In the genomic region with DNA sequence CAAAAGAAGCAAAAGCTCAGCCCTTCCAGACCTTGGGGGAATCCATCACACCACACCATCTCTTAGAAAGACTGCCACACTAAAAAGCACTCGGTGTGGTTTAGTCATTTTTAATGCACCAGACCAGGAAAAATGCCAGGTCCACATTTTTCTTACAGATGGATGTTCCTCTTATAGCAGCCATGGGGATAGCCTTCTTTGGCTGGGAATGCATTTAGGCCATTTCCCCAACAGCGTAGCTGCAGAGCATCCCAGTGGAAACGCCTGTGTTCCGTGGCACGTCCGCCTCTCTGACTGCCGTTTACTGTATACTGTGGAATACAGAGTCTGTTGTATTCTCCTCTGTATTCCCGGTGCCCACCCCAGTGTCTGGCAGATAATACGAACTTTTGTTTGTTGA, we compare ENCODE assay signal across 16 mouse cellular contexts. TPM values are rescaled to one million over a fixed set of nuclear protein-coding genes. Genes with fewer than 3 reads are reported as not detected.
DNase-seq lines count a peak whose midpoint lies in the region; ATAC-seq and TF ChIP-seq lines count a peak whose summit lies in the region.
"Had no signal": no experiment of that assay in that cellular context is flagged by ENCODE, and none has a peak within 500 bp of the region (broad histone marks: within the 10 kb centered on the region; RNA-seq: fewer than 3 reads in every experiment).

No protein-coding gene starts in this region.

- no peak for TF ChIP-seq CTCF in heart, adult 2 months (IDR thresholded peaks at IDR 0.05)

- H3K9ac ChIP-seq in heart, adult 2 months (ENCODE audit: low read depth, low read length), result no peak overlapping the region
- no peak overlapping the region for H3K9ac ChIP-seq in neural tube, embryonic 11.5 days (ENCODE audit: low read length)
- H3K9ac ChIP-seq: lung, embryonic 15.5 days had no signal

- H3K9me3 ChIP-seq in neural tube, embryonic 11.5 days (ENCODE audit: control insufficient read depth, low read length), result no peaks in the 10 kb centered on the region
- H3K9me3 ChIP-seq: lung, embryonic 15.5 days had no signal

- ATAC-seq in neural tube, embryonic 11.5 days (ENCODE audit: insufficient read depth, low FRiP score, low TSS enrichment), result no peak
- ATAC-seq: forebrain, embryonic 16.5 days; intestine, postnatal 0 days; Patski had no signal

- intact Hi-C loops in heart, adult 2 months (cut with DNase I), result no loop called here
- intact Hi-C loops in left cerebral cortex, postnatal 25 days (cut with DNase I), result no loop called here

- H3K27me3 ChIP-seq in heart, adult 2 months (ENCODE audit: control insufficient read depth, insufficient read depth, low read length), result no peaks in the 10 kb centered on the region
- no peaks in the 10 kb centered on the region for H3K27me3 ChIP-seq in neural tube, embryonic 11.5 days (ENCODE audit: control insufficient read depth, insufficient read depth, low read length)
- H3K27me3 ChIP-seq: CH12.LX; lung, embryonic 15.5 days; Patski had no signal

- no peak overlapping the region for H3K4me2 ChIP-seq in neural tube, embryonic 11.5 days (ENCODE audit: low read depth)
- H3K4me2 ChIP-seq: lung, embryonic 15.5 days had no signal

- no peak overlapping the region for H3K27ac ChIP-seq in heart, adult 2 months
- H3K27ac ChIP-seq in neural tube, embryonic 11.5 days (ENCODE audit: low read depth, low read length), result no peak overlapping the region
- H3K27ac ChIP-seq: lung, embryonic 15.5 days had no signal

- WGBS in heart, adult 2 months, result 79% methylated on average over 9 of the region's 9 CpGs
- 84% methylated on average over 9 of the region's 9 CpGs for WGBS in neural tube, embryonic 11.5 days

- no peak for TF ChIP-seq POLR2A in heart, adult 2 months (IDR thresholded peaks at IDR 0.05; ENCODE audit: insufficient read depth, low read depth, low read length)

- TF ChIP-seq EP300 in heart, adult 2 months (IDR thresholded peaks at IDR 0.05; ENCODE audit: insufficient read depth, low read depth, low read length), result no peak

- DNase-seq in heart, adult 11 months, result peak; percentile 27
- DNase-seq in heart, adult 2 months, result no peak
- peak; percentile 23 for DNase-seq in neural tube, embryonic 11.5 days (ENCODE audit: low spot score)
- DNase-seq in neural tube, embryonic 10.5 days (ENCODE audit: extremely low spot score, low spot score), result no peak
- peak; percentile 17 to 89 for DNase-seq in left cerebral cortex, postnatal 25 days (ENCODE audit: low spot score in 2 of 2)
- DNase-seq in telencephalon, adult 2 months (ENCODE audit: low read depth, low spot score), result peak; percentile 51
- no peak for DNase-seq in spleen, postnatal 10 days (ENCODE audit: low spot score in 2 of 2)
- DNase-seq: gastrocnemius, postnatal 36 days; kidney, postnatal 10 days; liver; thymus, adult 18-20 months had no signal

- H3K36me3 ChIP-seq in heart, adult 2 months (ENCODE audit: control insufficient read depth, insufficient read depth, low read length), result no peaks in the 10 kb centered on the region
- no peaks in the 10 kb centered on the region for H3K36me3 ChIP-seq in neural tube, embryonic 11.5 days (ENCODE audit: control insufficient read depth, insufficient read depth, low read length)
- H3K36me3 ChIP-seq: lung, embryonic 15.5 days had no signal

- H3K4me3 ChIP-seq in heart, adult 2 months, result no peak overlapping the region
- H3K4me3 ChIP-seq in neural tube, embryonic 11.5 days (ENCODE audit: low read depth, low read length), result no peak overlapping the region
- H3K4me3 ChIP-seq: lung, embryonic 15.5 days had no signal

- H3K79me2 ChIP-seq in heart, adult 2 months (replicated peaks; ENCODE audit: control insufficient read depth, insufficient read depth, low read length), result no peaks in the 10 kb centered on the region

- H3K4me1 ChIP-seq in heart, adult 2 months (ENCODE audit: control insufficient read depth, insufficient read depth, low read length), result no peaks in the 10 kb centered on the region
- 0 out of 2 replicates have a peak, but pooled peaks cover 3% of the 10 kb centered on the region for H3K4me1 ChIP-seq in neural tube, embryonic 11.5 days (ENCODE audit: control insufficient read depth, insufficient read depth, low read length)

RNA-seq across cellular contexts. Expression of gene Uspl1, which starts 15.3 kb away (rescaled TPM):
- total RNA-seq in heart, adult 2 months (2021), result 10 to 100 TPM; 17.5 to 21.0 TPM
- 7.4 and 13.4 TPM in 2 replicates for polyA plus RNA-seq in heart, adult 2 months (2012; rRNA removed)
- polyA plus RNA-seq in neural tube, embryonic 11.5 days (2014; fragmentation: Nextera tagmentation; extraction: Ambion mirVana), result 73.3 and 78.6 TPM in 2 replicates
- total RNA-seq in left cerebral cortex, postnatal 25 days (2021), result 10 to 100 TPM; 39.8 to 42.1 TPM

RNA-seq across cellular contexts. Expression of gene Hmgb1, which starts 15.5 kb away (rescaled TPM):
- 100 to 1,000 TPM in 1 of 2 experiments, 10 to 100 TPM in 1; 88.9 to 103 TPM for total RNA-seq in heart, adult 2 months (2021)
- polyA plus RNA-seq in heart, adult 2 months (2012; rRNA removed), result 23.7 and 42.4 TPM in 2 replicates
- polyA plus RNA-seq in neural tube, embryonic 11.5 days (2014; fragmentation: Nextera tagmentation; extraction: Ambion mirVana), result 1,783 and 1,801 TPM in 2 replicates
- total RNA-seq in left cerebral cortex, postnatal 25 days (2021), result 100 to 1,000 TPM; 142 to 143 TPM

Comparison
In these comparisons a context has a peak if more than half of its experiments do, and no peak if none do; other contexts are left out.
1. DNase-seq: peak in heart, adult 11 months (single experiment), neural tube, embryonic 11.5 days (single experiment), left cerebral cortex, postnatal 25 days (2 of 2) and telencephalon, adult 2 months (single experiment); none in heart, adult 2 months (0 of 2), neural tube, embryonic 10.5 days (single experiment) and spleen, postnatal 10 days (0 of 2).